Mouse (Mus musculus) retina, embryonic 14.5 days (tissue): ENCODE results near the gene Gpbar1.

ENCODE experiments used
- DNase-seq: peaks from one replicate; pipeline ENCODE4 v3.0.0-alpha.2; 2015; ENCODE audit warnings: low spot score

Gene Gpbar1

GRCm38 (mm10) chr1:74277883-74278537 is 340 bp upstream of the Gpbar1 start:
- DNase-seq, result no peak

GRCm38 (mm10) chr1:74278988-74279387 is 638 bp downstream of the Gpbar1 start:
- no peak for DNase-seq

GRCm38 (mm10) chr1:74280591-74281325 is 2.4 kb downstream of the Gpbar1 start:
- DNase-seq, result no peak

GRCm38 (mm10) chr1:74281372-74281771 is 3.0 kb downstream of the Gpbar1 start:
- no peak for DNase-seq

- DNase-seq, result no peak
These were observed 3.5 kb downstream of the Gpbar1 start for GRCm38 (mm10) chr1:74281886-74282285.

GRCm38 (mm10) chr1:74282896-74283625 is 4.7 kb downstream of the Gpbar1 start:
- no peak for DNase-seq

- DNase-seq, result peak; percentile 63
These were observed 5.5 kb downstream of the Gpbar1 start for GRCm38 (mm10) chr1:74283686-74284463.

GRCm38 (mm10) chr1:74284543-74285160 is 6.3 kb downstream of the Gpbar1 start, which contains the start of the genes Aamp and Pnkd:
TSS of gene Aamp (minus strand) at chr1:74284738.
TSS of gene Pnkd (plus strand) at chr1:74284930.
- DNase-seq, result peak; percentile 100

GRCm38 (mm10) chr1:74285212-74286010 is 7.1 kb downstream of the Gpbar1 start:
- no peak for DNase-seq

GRCm38 (mm10) chr1:74286869-74287607 is 8.7 kb downstream of the Gpbar1 start:
- DNase-seq, result peak; percentile 43

- no peak for DNase-seq
These were observed 10.0 kb downstream of the Gpbar1 start for GRCm38 (mm10) chr1:74288327-74288726.

- no peak for DNase-seq
These were observed 10.9 kb downstream of the Gpbar1 start for GRCm38 (mm10) chr1:74289248-74289647.

- no peak for DNase-seq
These were observed 11.4 kb downstream of the Gpbar1 start for GRCm38 (mm10) chr1:74289740-74290139.

GRCm38 (mm10) chr1:74290141-74290540 is 11.8 kb downstream of the Gpbar1 start:
- DNase-seq, result no peak

- DNase-seq, result no peak
These were observed 14.1 kb downstream of the Gpbar1 start for GRCm38 (mm10) chr1:74292331-74293020.

- DNase-seq, result no peak
These were observed 15.1 kb downstream of the Gpbar1 start for GRCm38 (mm10) chr1:74293306-74293960.

- no peak for DNase-seq
These were observed 15.8 kb downstream of the Gpbar1 start for GRCm38 (mm10) chr1:74294090-74294643.

- DNase-seq, result no peak
These were observed 16.5 kb downstream of the Gpbar1 start for GRCm38 (mm10) chr1:74294733-74295455.
